Mouse (Mus musculus) urinary bladder, postnatal 36 days (tissue): ENCODE results near the gene Grin2d.

Experiments used
- DNase-seq, 2 experiments: peaks; one replicate each; pipeline ENCODE4 v3.0.0; 2022; ENCODE audit warnings: low spot score in 2 of 2, mixed read lengths in 1 of 2

Grin2d gene

DNA sequence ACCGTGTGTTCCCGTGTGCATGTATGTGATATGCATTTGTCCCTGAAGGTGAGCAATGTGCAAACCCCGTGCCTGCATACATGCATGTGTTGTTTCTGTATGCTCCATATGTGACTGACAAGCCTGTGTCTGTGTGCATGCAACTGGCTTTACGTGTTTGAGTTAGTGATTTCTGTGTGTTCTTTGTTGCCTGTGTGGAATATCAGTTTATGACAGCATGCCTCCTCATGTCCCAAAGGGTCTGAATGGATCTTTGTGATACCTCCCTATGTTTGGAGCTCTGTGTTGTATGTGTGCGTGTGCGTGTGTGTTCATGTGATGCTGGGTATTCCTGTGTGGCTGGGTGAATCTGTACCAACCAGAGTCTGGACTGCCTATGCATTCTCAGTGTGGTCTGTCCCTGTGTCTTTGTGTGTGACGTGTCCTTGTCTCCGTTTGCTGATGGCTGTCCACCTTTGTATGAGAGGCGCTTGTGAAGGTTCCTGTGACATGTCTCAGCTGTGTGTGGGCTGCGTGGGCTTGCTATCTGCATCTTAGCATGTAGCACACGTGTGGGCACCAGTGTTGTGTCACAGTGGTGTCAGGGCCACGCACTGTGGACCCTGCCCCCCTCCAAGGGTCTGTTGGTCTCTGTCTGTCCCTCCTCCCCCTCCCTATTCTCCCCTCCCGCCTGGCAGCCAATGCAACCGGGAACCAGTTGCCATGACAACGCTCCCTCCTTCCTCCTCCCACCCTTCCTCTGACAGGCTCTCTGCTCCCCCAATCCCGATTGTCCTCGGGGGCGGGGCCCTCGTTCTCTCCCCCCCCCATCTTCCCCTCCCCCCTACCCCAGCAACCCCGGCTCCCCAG is 93.4 kb downstream of the Grin2d start, which contains the start of gene Sult2b1:
Gene Sult2b1 (minus strand): TSS at position 146 of the 849 bp plus-strand sequence.
- DNase-seq, result no peak

DNA sequence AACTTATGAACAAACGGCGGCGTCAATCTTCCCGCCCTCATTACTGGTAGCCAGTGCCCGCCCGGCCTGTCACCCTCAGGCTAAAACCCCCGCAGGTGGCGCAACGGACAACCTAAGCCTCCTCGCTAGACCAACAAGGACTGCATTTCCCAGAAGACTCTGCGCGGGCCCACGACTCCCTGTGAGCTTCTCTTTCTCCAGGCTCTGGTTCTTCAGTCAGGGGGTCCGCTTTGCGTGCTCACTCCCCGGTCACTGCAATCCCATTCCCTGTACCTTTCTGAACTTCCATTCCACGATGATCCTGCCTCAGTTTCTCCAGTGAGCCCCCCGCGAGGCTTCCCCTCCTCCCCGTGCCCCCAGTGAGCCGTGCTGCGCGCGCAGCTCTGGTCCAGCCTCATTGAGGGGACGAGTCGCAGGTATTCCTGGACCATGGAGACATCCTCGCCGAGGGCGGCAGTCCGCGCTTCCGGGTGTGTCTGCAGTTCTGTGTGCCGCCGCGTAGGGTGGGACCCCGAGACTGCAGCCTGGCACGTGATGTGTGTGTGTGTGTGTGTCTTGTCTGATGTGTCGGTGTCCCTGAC is 94.6 kb downstream of the Grin2d start, which contains the start of gene Lmtk3:
Gene Lmtk3 (plus strand): TSS at position 228 of the 581 bp plus-strand sequence.
- DNase-seq, result peak in 1 of 2 experiments; percentile 44

DNA sequence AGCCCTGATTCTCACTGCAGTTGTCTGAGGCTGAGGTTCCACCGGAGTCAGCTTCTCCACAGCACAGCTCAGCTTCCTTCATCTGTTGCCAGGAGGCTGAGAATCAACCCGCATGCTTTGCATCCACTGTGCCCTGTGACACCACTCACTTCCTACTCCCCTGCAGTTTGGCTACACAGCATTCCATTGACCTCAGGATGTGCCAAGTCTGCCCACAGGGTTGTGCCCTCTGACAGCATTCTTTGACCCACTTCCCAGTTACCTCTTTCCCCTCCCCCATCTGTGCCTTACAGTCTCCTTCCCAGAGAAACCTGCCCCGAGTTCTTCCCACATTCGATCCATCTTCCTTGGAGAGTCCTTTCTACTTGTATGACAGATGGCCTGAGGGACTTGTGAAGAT is 95.9 kb downstream of the Grin2d start:
- no peak for DNase-seq
